Mouse (Mus musculus) stomach, embryonic 15.5 days (tissue): Measurements from ENCODE around the gene Plcxd2. TPM values are rescaled to one million over a fixed set of nuclear protein-coding genes. Genes with fewer than 3 reads are reported as not detected.
A peak's percentile ranks its signal among the peaks of the same experiment; 100 is the strongest.

Experiments used
- ATAC-seq: fragments of 200-750 bp; cut with Nextera tagmentation; 2 replicates; pipeline ENCODE4 v1.8.0; 2017; ENCODE audit warnings: low read depth, moderate number of reproducible peaks, moderate TSS enrichment; ENCODE audit not compliant: insufficient read depth, low FRiP score
- H3K27ac ChIP-seq: fragments of 300-500 bp; sonication (generic); 2 replicates; pipeline ENCODE4 v1.5.1; 2015; ENCODE audit warnings: mild to moderate bottlenecking, inconsistent platforms
- H3K27me3 ChIP-seq: fragments of 300-500 bp; sonication (generic); replicated peaks from 2 replicates; pipeline ENCODE4 v1.6.1; 2015; ENCODE audit warnings: inconsistent platforms
- H3K36me3 ChIP-seq: fragments of 300-500 bp; sonication (generic); 2 replicates; pipeline ENCODE4 v1.6.1; 2015; ENCODE audit warnings: inconsistent platforms
- H3K4me1 ChIP-seq: fragments of 300-500 bp; sonication (generic); 2 replicates; pipeline ENCODE4 v1.6.1; 2015; ENCODE audit warnings: inconsistent platforms
- H3K4me2 ChIP-seq: fragments of 300-500 bp; sonication (generic); 2 replicates; pipeline ENCODE4 v1.6.1; 2015; ENCODE audit warnings: mild to moderate bottlenecking, inconsistent platforms
- H3K4me3 ChIP-seq: fragments of 300-500 bp; sonication (generic); replicated peaks from 2 replicates; pipeline ENCODE4 v1.5.1; 2015; ENCODE audit warnings: inconsistent platforms
- H3K9ac ChIP-seq: fragments of 300-500 bp; sonication (generic); 2 replicates; pipeline ENCODE4 v1.6.1; 2015; ENCODE audit warnings: inconsistent platforms
- H3K9me3 ChIP-seq: fragments of 300-500 bp; sonication (generic); 2 replicates; pipeline ENCODE4 v1.6.1; 2016; ENCODE audit warnings: inconsistent platforms
- WGBS: fragments of 180-500 bp; shearing (Covaris S2); methylation state at CpG from one replicate; pipeline ENCODE4 v1.1.7; 2015; 5-methylcytosine and 5-hydroxymethylcytosine counted together
- polyA plus RNA-seq: library from polyadenylated mRNA; unstranded; fragments of >200 nt; fragmentation: Nextera tagmentation; extraction: Ambion mirVana; gene quantifications from 2 replicates; pipeline ENCODE4 v1.2.1, GENCODE M21; 2015

The Plcxd2 gene
- polyA plus RNA-seq, 1 experiment from 2014 or later, result 2.2 TPM

GRCm38 (mm10) chr16:46009717-46010116 lies 301 bp downstream of the Plcxd2 start:
- 0 out of 2 replicates have a peak, but pooled peaks have one; percentile 2 for ATAC-seq
- H3K4me2 ChIP-seq, result peak overlapping the region; percentile 90
- H3K27ac ChIP-seq, result no peak overlapping the region
- no peaks in the 10 kb centered on the region for H3K9me3 ChIP-seq
- under 1% methylated on average over 13 of the region's 13 CpGs for WGBS
- no peaks in the 10 kb centered on the region for H3K36me3 ChIP-seq
- peak overlapping the region; percentile 67 for H3K4me3 ChIP-seq
- no peaks in the 10 kb centered on the region for H3K4me1 ChIP-seq
- peak overlapping the region; percentile 47 for H3K9ac ChIP-seq
- H3K27me3 ChIP-seq, result no peaks in the 10 kb centered on the region

- ATAC-seq, result no peak
- H3K9me3 ChIP-seq, result no peaks in the 10 kb centered on the region
- no peaks in the 10 kb centered on the region for H3K36me3 ChIP-seq
- WGBS, result 50% methylated on average over 3 of the region's 3 CpGs
- peak overlapping the region; percentile 90; the same call in 1 of the 2 replicates for H3K4me2 ChIP-seq
- no peaks in the 10 kb centered on the region for H3K4me1 ChIP-seq
- no peak overlapping the region for H3K27ac ChIP-seq
- H3K9ac ChIP-seq, result no peak overlapping the region
- H3K4me3 ChIP-seq, result no peak overlapping the region
- no peaks in the 10 kb centered on the region for H3K27me3 ChIP-seq
Measured at GRCm38 (mm10) chr16:46008766-46009165, 1.3 kb downstream of the Plcxd2 start.

- H3K9ac ChIP-seq, result no peak overlapping the region
- H3K4me2 ChIP-seq, result no peak overlapping the region
- no peak overlapping the region for H3K27ac ChIP-seq
- no peaks in the 10 kb centered on the region for H3K36me3 ChIP-seq
- 72% methylated on average over 5 of the region's 5 CpGs for WGBS
- no peak overlapping the region for H3K4me3 ChIP-seq
- no peaks in the 10 kb centered on the region for H3K9me3 ChIP-seq
- no peaks in the 10 kb centered on the region for H3K4me1 ChIP-seq
- no peaks in the 10 kb centered on the region for H3K27me3 ChIP-seq
- no peak for ATAC-seq
Measured at GRCm38 (mm10) chr16:46008036-46008605, 1.9 kb downstream of the Plcxd2 start.

GRCm38 (mm10) chr16:46006261-46006660 lies 3.8 kb downstream of the Plcxd2 start:
- WGBS, result 81% methylated on average over 10 of the region's 10 CpGs
- no peaks in the 10 kb centered on the region for H3K36me3 ChIP-seq
- no peak for ATAC-seq
- no peak overlapping the region for H3K27ac ChIP-seq
- H3K4me3 ChIP-seq, result no peak overlapping the region
- H3K4me1 ChIP-seq, result no peaks in the 10 kb centered on the region
- no peaks in the 10 kb centered on the region for H3K27me3 ChIP-seq
- no peaks in the 10 kb centered on the region for H3K9me3 ChIP-seq
- no peak overlapping the region for H3K9ac ChIP-seq
- no peak overlapping the region for H3K4me2 ChIP-seq

GRCm38 (mm10) chr16:46001550-46002166 lies 8.4 kb downstream of the Plcxd2 start:
- no peak overlapping the region for H3K4me3 ChIP-seq
- H3K4me1 ChIP-seq, result no peaks in the 10 kb centered on the region
- ATAC-seq, result no peak
- H3K4me2 ChIP-seq, result no peak overlapping the region
- no peak overlapping the region for H3K9ac ChIP-seq
- no peaks in the 10 kb centered on the region for H3K27me3 ChIP-seq
- 80% methylated on average over 10 of the region's 10 CpGs for WGBS
- no peak overlapping the region for H3K27ac ChIP-seq
- no peaks in the 10 kb centered on the region for H3K9me3 ChIP-seq
- no peaks in the 10 kb centered on the region for H3K36me3 ChIP-seq

GRCm38 (mm10) chr16:46000976-46001375 lies 9.0 kb downstream of the Plcxd2 start:
- Histone ChIP-seq H3K9me3 (no peaks in the 10 kb centered on the region), H3K36me3 (no peaks in the 10 kb centered on the region), H3K4me2 (no peak overlapping the region), H3K9ac (no peak overlapping the region), H3K27ac (no peak overlapping the region), H3K27me3 (no peaks in the 10 kb centered on the region), H3K4me1 (no peaks in the 10 kb centered on the region), H3K4me3 (no peak overlapping the region)
- ATAC-seq, result no peak
- 87% methylated on average over 3 of the region's 3 CpGs for WGBS

- no peak overlapping the region for H3K4me3 ChIP-seq
- H3K36me3 ChIP-seq, result no peaks in the 10 kb centered on the region
- 72% methylated on average over 10 of the region's 10 CpGs for WGBS
- no peak overlapping the region for H3K27ac ChIP-seq
- no peak for ATAC-seq
- no peaks in the 10 kb centered on the region for H3K4me1 ChIP-seq
- no peak overlapping the region for H3K4me2 ChIP-seq
- H3K9ac ChIP-seq, result no peak overlapping the region
- no peaks in the 10 kb centered on the region for H3K9me3 ChIP-seq
- no peaks in the 10 kb centered on the region for H3K27me3 ChIP-seq
Measured at GRCm38 (mm10) chr16:45999374-46000191, 10.4 kb downstream of the Plcxd2 start.

GRCm38 (mm10) chr16:45998231-45998630 lies 11.8 kb downstream of the Plcxd2 start:
- H3K36me3 ChIP-seq, result no peaks in the 10 kb centered on the region
- H3K27ac ChIP-seq, result no peak overlapping the region
- no peaks in the 10 kb centered on the region for H3K9me3 ChIP-seq
- H3K27me3 ChIP-seq, result no peaks in the 10 kb centered on the region
- no peak for ATAC-seq
- H3K4me2 ChIP-seq, result no peak overlapping the region
- no peak overlapping the region for H3K4me3 ChIP-seq
- H3K9ac ChIP-seq, result no peak overlapping the region
- no peaks in the 10 kb centered on the region for H3K4me1 ChIP-seq
- WGBS, result 77% methylated on average over 7 of the region's 7 CpGs

GRCm38 (mm10) chr16:45990901-45991676 lies 18.9 kb downstream of the Plcxd2 start:
- Histone ChIP-seq H3K27ac (no peak overlapping the region), H3K27me3 (no peaks in the 10 kb centered on the region), H3K9me3 (no peaks in the 10 kb centered on the region), H3K4me3 (no peak overlapping the region), H3K4me2 (no peak overlapping the region), H3K9ac (no peak overlapping the region), H3K4me1 (no peaks in the 10 kb centered on the region), H3K36me3 (no peaks in the 10 kb centered on the region)
- 46% methylated on average over 10 of the region's 10 CpGs for WGBS
- no peak for ATAC-seq

GRCm38 (mm10) chr16:45986236-45986635 lies 23.8 kb downstream of the Plcxd2 start:
- no peak overlapping the region for H3K27ac ChIP-seq
- H3K36me3 ChIP-seq, result no peaks in the 10 kb centered on the region
- no peak overlapping the region for H3K4me2 ChIP-seq
- no peak overlapping the region for H3K4me3 ChIP-seq
- no peak for ATAC-seq
- no peaks in the 10 kb centered on the region for H3K9me3 ChIP-seq
- 77% methylated on average over 1 of the region's 1 CpGs for whole genome bisulfite sequencing
- no peaks in the 10 kb centered on the region for H3K27me3 ChIP-seq
- H3K9ac ChIP-seq, result no peak overlapping the region
- H3K4me1 ChIP-seq, result no peaks in the 10 kb centered on the region

GRCm38 (mm10) chr16:45984610-45985606 lies 25.1 kb downstream of the Plcxd2 start:
- Histone ChIP-seq H3K9me3 (no peaks in the 10 kb centered on the region), H3K4me1 (no peaks in the 10 kb centered on the region), H3K9ac (no peak overlapping the region), H3K36me3 (no peaks in the 10 kb centered on the region), H3K27ac (no peak overlapping the region), H3K4me3 (no peak overlapping the region), H3K27me3 (no peaks in the 10 kb centered on the region), H3K4me2 (no peak overlapping the region)
- peak; percentile 70; the same call in 1 of the 2 replicates for ATAC-seq
- WGBS, result 63% methylated on average over 4 of the region's 4 CpGs
